ENCODE assay signal across 21 mouse cellular contexts in the genomic region with DNA sequence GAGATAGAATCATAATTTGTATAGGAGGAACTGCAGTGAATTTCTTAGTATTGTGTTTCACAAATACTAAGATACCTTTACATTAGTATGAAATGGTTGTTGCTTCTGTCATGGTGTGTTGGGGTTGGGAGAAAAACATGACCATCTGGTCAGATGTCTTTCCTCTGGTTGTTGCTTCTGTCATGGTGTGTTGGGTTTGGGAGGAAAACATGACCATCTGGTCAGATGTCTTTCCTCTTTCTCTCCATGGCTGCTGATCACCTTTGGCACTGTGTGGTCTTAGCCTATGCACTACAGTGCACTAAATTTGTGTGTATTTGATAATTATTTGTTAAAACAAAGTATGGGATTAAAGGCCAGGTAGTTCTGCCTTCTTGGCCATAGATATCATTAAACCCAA.
"Had no signal": no experiment of that assay in that cellular context is flagged by ENCODE, and none has a peak within 500 bp of the region (broad histone marks: within the 10 kb centered on the region; RNA-seq: fewer than 3 reads in every experiment).

No protein-coding gene starts in this region.

- H3K36me3 ChIP-seq: midbrain, embryonic 10.5 days; midbrain, embryonic 12.5 days; neural tube, embryonic 13.5 days; neural tube, embryonic 15.5 days; stomach, embryonic 15.5 days had no signal

- H3K4me1 ChIP-seq: midbrain, embryonic 10.5 days; midbrain, embryonic 12.5 days; neural tube, embryonic 13.5 days; neural tube, embryonic 15.5 days; stomach, embryonic 15.5 days had no signal

- H3K9me3 ChIP-seq: midbrain, embryonic 10.5 days; midbrain, embryonic 12.5 days; neural tube, embryonic 13.5 days; neural tube, embryonic 15.5 days; stomach, embryonic 15.5 days had no signal

- DNase-seq: lung, adult 18-20 months; lung, embryonic 14.5 days; lung, postnatal 10 days; lung, postnatal 4 days; midbrain, embryonic 14.5 days; retina, postnatal 1 day; right cerebral cortex, adult 18-20 months; right cerebral cortex, postnatal 25 days; right cerebral cortex, postnatal 4 days; spleen, adult 18-20 months; thymus, adult 2 months; thymus, postnatal 25 days; thymus, postnatal 4 days had no signal

- ATAC-seq: midbrain, embryonic 16.5 days had no signal

- H3K27me3 ChIP-seq: midbrain, embryonic 12.5 days; neural tube, embryonic 13.5 days; neural tube, embryonic 15.5 days; stomach, embryonic 15.5 days had no signal

- H3K4me3 ChIP-seq: midbrain, embryonic 10.5 days; midbrain, embryonic 12.5 days; myocyte; neural tube, embryonic 13.5 days; neural tube, embryonic 15.5 days; stomach, embryonic 15.5 days had no signal

- H3K4me2 ChIP-seq: lung, embryonic 14.5 days; midbrain, embryonic 12.5 days; neural tube, embryonic 13.5 days; neural tube, embryonic 15.5 days; stomach, embryonic 15.5 days had no signal

- H3K9ac ChIP-seq: lung, embryonic 14.5 days; midbrain, embryonic 12.5 days; neural tube, embryonic 13.5 days; neural tube, embryonic 15.5 days; stomach, embryonic 15.5 days had no signal

- H3K27ac ChIP-seq: midbrain, embryonic 10.5 days; midbrain, embryonic 12.5 days; neural tube, embryonic 13.5 days; neural tube, embryonic 15.5 days; stomach, embryonic 15.5 days; stomach, postnatal 0 days had no signal
